In genomic region chr2:17837541-17838380, GRCm38 (mm10) we compare ENCODE assay signal across 16 mouse cellular contexts.
DNase-seq lines count a peak whose midpoint lies in the region; ATAC-seq and TF ChIP-seq lines count a peak whose summit lies in the region.
"Had no signal": no experiment of that assay in that cellular context is flagged by ENCODE, and none has a peak within 500 bp of the region (broad histone marks: within the 10 kb centered on the region; RNA-seq: fewer than 3 reads in every experiment).

No protein-coding gene starts in this region.

- H3K4me3 ChIP-seq in forebrain, embryonic 13.5 days: no peak overlapping the region
- no peak overlapping the region for H3K4me3 ChIP-seq in hindbrain, embryonic 16.5 days (ENCODE audit: low read length)
- H3K4me3 ChIP-seq in thymus, adult 2 months (ENCODE audit: control insufficient read depth, insufficient read depth, low read length): no peak overlapping the region
- H3K4me3 ChIP-seq: heart, adult 2 months; limb, embryonic 13.5 days; neural tube, embryonic 12.5 days had no signal

- ATAC-seq in forebrain, embryonic 13.5 days: no peak; the same call in 1 of the 2 replicates
- peak; percentile 60 for ATAC-seq in hindbrain, embryonic 16.5 days
- ATAC-seq: Patski had no signal

- WGBS in forebrain, embryonic 13.5 days: 47% methylated on average over 14 of the region's 14 CpGs
- WGBS in hindbrain, embryonic 16.5 days: 41% methylated on average over 14 of the region's 14 CpGs
- 94% methylated on average over 14 of the region's 14 CpGs for WGBS in thymus, adult 2 months

- peak; percentile 53 for DNase-seq in retina, postnatal 1 day
- no peak for DNase-seq in retina, embryonic 14.5 days (ENCODE audit: low spot score)
- DNase-seq in adrenal gland, postnatal 14 days: no peak
- no peak for DNase-seq in thymus, adult 2 months
- DNase-seq in lung, postnatal 10 days: no peak
- DNase-seq: embryo, embryonic 11 days; heart, adult 2 months; heart, postnatal 10 days; kidney, adult 11 months; kidney, postnatal 36 days; lung, adult 18-20 months had no signal

- H3K4me1 ChIP-seq in forebrain, embryonic 13.5 days: peaks cover 44% of the 10 kb centered on the region
- peaks cover 24% of the 10 kb centered on the region for H3K4me1 ChIP-seq in hindbrain, embryonic 16.5 days (ENCODE audit: control insufficient read depth, insufficient read depth, low read depth, low read length)
- no peaks in the 10 kb centered on the region for H3K4me1 ChIP-seq in thymus, adult 2 months (replicated peaks; ENCODE audit: control insufficient read depth, insufficient read depth, low read length)
- H3K4me1 ChIP-seq: limb, embryonic 13.5 days had no signal

- TF ChIP-seq CTCF in thymus, adult 2 months (IDR thresholded peaks at IDR 0.05; ENCODE audit: borderline replicate concordance, control insufficient read depth, extremely low read depth, insufficient read depth, low read length, poor library complexity): no peak

- no peak overlapping the region for H3K4me2 ChIP-seq in forebrain, embryonic 13.5 days
- H3K4me2 ChIP-seq in hindbrain, embryonic 16.5 days (ENCODE audit: low read length): peak overlapping the region; percentile 31
- H3K4me2 ChIP-seq: limb, embryonic 13.5 days; neural tube, embryonic 12.5 days had no signal

- no peaks in the 10 kb centered on the region for H3K36me3 ChIP-seq in forebrain, embryonic 13.5 days (ENCODE audit: poor library complexity, severe bottlenecking)
- H3K36me3 ChIP-seq in hindbrain, embryonic 16.5 days (ENCODE audit: control insufficient read depth, insufficient read depth, low read length): no peaks in the 10 kb centered on the region
- no peaks in the 10 kb centered on the region for H3K36me3 ChIP-seq in thymus, adult 2 months (ENCODE audit: control insufficient read depth, insufficient read depth, low read length)
- H3K36me3 ChIP-seq: limb, embryonic 13.5 days; neural tube, embryonic 12.5 days had no signal

- no peak for TF ChIP-seq POLR2A in thymus, adult 2 months (IDR thresholded peaks at IDR 0.05; ENCODE audit: control insufficient read depth, extremely low read depth, insufficient read depth, low read length, poor library complexity)

- H3K27me3 ChIP-seq in forebrain, embryonic 13.5 days: no peaks in the 10 kb centered on the region
- H3K27me3 ChIP-seq in hindbrain, embryonic 16.5 days (replicated peaks; ENCODE audit: control insufficient read depth, insufficient read depth, low read length): no peaks in the 10 kb centered on the region
- no peaks in the 10 kb centered on the region for H3K27me3 ChIP-seq in thymus, adult 2 months (ENCODE audit: control insufficient read depth, insufficient read depth, low read length)
- H3K27me3 ChIP-seq: limb, embryonic 13.5 days; neural tube, embryonic 12.5 days had no signal

- H3K9me3 ChIP-seq in forebrain, embryonic 13.5 days (replicated peaks): no peaks in the 10 kb centered on the region
- H3K9me3 ChIP-seq in hindbrain, embryonic 16.5 days (ENCODE audit: control insufficient read depth, low read length): no peaks in the 10 kb centered on the region
- H3K9me3 ChIP-seq: limb, embryonic 13.5 days; neural tube, embryonic 12.5 days had no signal

- peak overlapping the region; percentile 16; the same call in 1 of the 2 replicates for H3K9ac ChIP-seq in forebrain, embryonic 13.5 days
- H3K9ac ChIP-seq in hindbrain, embryonic 16.5 days (ENCODE audit: low read depth, low read length): no peak overlapping the region
- H3K9ac ChIP-seq: limb, embryonic 13.5 days; neural tube, embryonic 12.5 days had no signal

- H3K27ac ChIP-seq in forebrain, embryonic 13.5 days: no peak overlapping the region
- no peak overlapping the region; the same call in 1 of the 2 replicates for H3K27ac ChIP-seq in hindbrain, embryonic 16.5 days (ENCODE audit: low read depth, low read length)
- H3K27ac ChIP-seq in thymus, adult 2 months (ENCODE audit: control insufficient read depth, insufficient read depth, low read length): no peak overlapping the region
- H3K27ac ChIP-seq: heart, adult 2 months; limb, embryonic 13.5 days; neural tube, embryonic 12.5 days had no signal
